In genomic region chr15:85323214-85323613, GRCm38 (mm10) we compare ENCODE assay signal across 22 mouse cellular contexts. TPM values are rescaled to one million over a fixed set of nuclear protein-coding genes. Genes with fewer than 3 reads are reported as not detected.
DNase-seq lines count a peak whose midpoint lies in the region; ATAC-seq lines count a peak whose summit lies in the region.
"Had no signal": no experiment of that assay in that cellular context is flagged by ENCODE, and none has a peak within 500 bp of the region (broad histone marks: within the 10 kb centered on the region; RNA-seq: fewer than 3 reads in every experiment).

No protein-coding gene starts in this region.

- H3K27ac ChIP-seq in forebrain, embryonic 11.5 days (ENCODE audit: low read depth, low read length) = no peak overlapping the region
- no peak overlapping the region for H3K27ac ChIP-seq in forebrain, embryonic 16.5 days (ENCODE audit: low read length)
- H3K27ac ChIP-seq: embryonic facial prominence, embryonic 10.5 days; embryonic facial prominence, embryonic 12.5 days; forebrain, embryonic 12.5 days had no signal

- H3K4me3 ChIP-seq in forebrain, embryonic 11.5 days (ENCODE audit: low read depth, low read length) = no peak overlapping the region
- no peak overlapping the region for H3K4me3 ChIP-seq in forebrain, embryonic 16.5 days (replicated peaks; ENCODE audit: low read length)
- H3K4me3 ChIP-seq: embryonic facial prominence, embryonic 10.5 days; embryonic facial prominence, embryonic 12.5 days; forebrain, embryonic 12.5 days had no signal

- 86% methylated on average over 4 of the region's 4 CpGs for WGBS in forebrain, embryonic 11.5 days
- WGBS in forebrain, embryonic 16.5 days = 86% methylated on average over 4 of the region's 4 CpGs

- no peak overlapping the region for H3K9ac ChIP-seq in forebrain, embryonic 11.5 days (ENCODE audit: low read length)
- H3K9ac ChIP-seq in forebrain, embryonic 16.5 days (replicated peaks; ENCODE audit: low read depth, low read length) = no peak overlapping the region
- H3K9ac ChIP-seq: embryonic facial prominence, embryonic 12.5 days; forebrain, embryonic 12.5 days; forebrain, postnatal 0 days had no signal

- no peaks in the 10 kb centered on the region for H3K27me3 ChIP-seq in forebrain, embryonic 11.5 days (ENCODE audit: control insufficient read depth, insufficient read depth, low read length)
- H3K27me3 ChIP-seq in forebrain, embryonic 16.5 days (replicated peaks; ENCODE audit: control insufficient read depth, insufficient read depth, low read length) = no peaks in the 10 kb centered on the region
- H3K27me3 ChIP-seq: CH12.LX; embryonic facial prominence, embryonic 12.5 days; Patski had no signal

- H3K4me2 ChIP-seq in forebrain, embryonic 11.5 days (ENCODE audit: low read depth, low read length, severe bottlenecking) = no peak overlapping the region
- no peak overlapping the region for H3K4me2 ChIP-seq in forebrain, embryonic 16.5 days (ENCODE audit: low read length)
- H3K4me2 ChIP-seq: embryonic facial prominence, embryonic 12.5 days; forebrain, embryonic 12.5 days had no signal

- ATAC-seq in forebrain, embryonic 11.5 days (replicated peaks; ENCODE audit: low FRiP score) = no peak
- ATAC-seq in forebrain, embryonic 16.5 days = no peak
- ATAC-seq: activated CD4-positive, CD25-positive, alpha-beta regulatory T cell, adult 4 months; CD4-positive, CD25-positive, alpha-beta regulatory T cell, adult 4 months; forebrain, embryonic 14.5 days; forebrain, postnatal 0 days; Patski had no signal

- H3K36me3 ChIP-seq in forebrain, embryonic 11.5 days (ENCODE audit: control insufficient read depth, insufficient read depth, low read length) = no peaks in the 10 kb centered on the region
- H3K36me3 ChIP-seq in forebrain, embryonic 16.5 days (ENCODE audit: control insufficient read depth, insufficient read depth) = no peaks in the 10 kb centered on the region
- H3K36me3 ChIP-seq: embryonic facial prominence, embryonic 10.5 days; embryonic facial prominence, embryonic 12.5 days; forebrain, embryonic 12.5 days; G1E had no signal

- peak; percentile 51 to 74 for DNase-seq in adrenal gland, adult (ENCODE audit: inconsistent age in 2 of 2, low spot score in 1 of 2)
- no peak for DNase-seq in adrenal gland, adult 18-20 months (ENCODE audit: low spot score in 2 of 2)
- peak; percentile 30 for DNase-seq in adrenal gland, adult 8-10 months
- no peak for DNase-seq in adrenal gland, postnatal 25 days
- peak; percentile 27 for DNase-seq in forebrain, embryonic 11.5 days (ENCODE audit: low spot score)
- DNase-seq: B cell, adult 2 months; cerebellum, adult 11-12 months; cerebellum, adult 2 months; cerebellum, adult 9-10 months; cerebellum, postnatal 10 days; cerebellum, postnatal 25 days; forebrain, postnatal 0 days had no signal

- no peaks in the 10 kb centered on the region for H3K4me1 ChIP-seq in forebrain, embryonic 11.5 days (replicated peaks; ENCODE audit: control insufficient read depth, insufficient read depth, low read length)
- H3K4me1 ChIP-seq in forebrain, embryonic 16.5 days (replicated peaks; ENCODE audit: control insufficient read depth, insufficient read depth, low read length) = no peaks in the 10 kb centered on the region
- H3K4me1 ChIP-seq: embryonic facial prominence, embryonic 10.5 days; embryonic facial prominence, embryonic 12.5 days; forebrain, embryonic 12.5 days had no signal

- no peaks in the 10 kb centered on the region for H3K9me3 ChIP-seq in forebrain, embryonic 11.5 days (ENCODE audit: control insufficient read depth, low read length)
- H3K9me3 ChIP-seq in forebrain, embryonic 16.5 days (ENCODE audit: control insufficient read depth, low read length) = no peaks in the 10 kb centered on the region
- H3K9me3 ChIP-seq: embryonic facial prominence, embryonic 10.5 days; embryonic facial prominence, embryonic 12.5 days; forebrain, embryonic 12.5 days; G1E had no signal

RNA-seq across cellular contexts. Expression of gene Atxn10, which starts 12.8 kb away (rescaled TPM):
- total RNA-seq in adrenal gland, adult 18-20 months (2021) = 100 to 1,000 TPM; 108 to 119 TPM
- 100 to 1,000 TPM; 131 to 142 (median 137) TPM for total RNA-seq in adrenal gland, adult 8-10 months (2022)
- total RNA-seq in adrenal gland, postnatal 25 days (2021) = 128 and 131 TPM in 2 replicates
- 406 and 408 TPM in 2 replicates for polyA plus RNA-seq in forebrain, embryonic 11.5 days (2014; fragmentation: Nextera tagmentation; extraction: Ambion mirVana)
- polyA plus RNA-seq in forebrain, embryonic 16.5 days (2015; fragmentation: Nextera tagmentation; extraction: Ambion mirVana) = 531 and 554 TPM in 2 replicates

Comparison
In these comparisons a context has a peak if more than half of its experiments do, and no peak if none do; other contexts are left out.
1. DNase-seq: peak in adrenal gland, adult (2 of 2), adrenal gland, adult 8-10 months (single experiment) and forebrain, embryonic 11.5 days (single experiment); none in adrenal gland, adult 18-20 months (0 of 2) and adrenal gland, postnatal 25 days (single experiment).